Mouse (Mus musculus) spleen, postnatal 36 days (tissue): ENCODE data around the gene Fez1.

Experiments used
- DNase-seq, 2 experiments: peaks; one replicate each; pipeline ENCODE4 v3.0.0; 2022; ENCODE audit warnings: low spot score in 2 of 2, mixed read lengths in 1 of 2

The Fez1 gene

GRCm38 (mm10) chr9:36893413-36893990 is 71.8 kb downstream of the Fez1 start:
- DNase-seq = no peak

- no peak for DNase-seq
These were observed 72.6 kb downstream of the Fez1 start for GRCm38 (mm10) chr9:36894242-36894641.

GRCm38 (mm10) chr9:36895009-36895693 is 73.5 kb downstream of the Fez1 start:
- DNase-seq = no peak

- DNase-seq = no peak
These were observed 76.9 kb downstream of the Fez1 start for GRCm38 (mm10) chr9:36898560-36898959.

- DNase-seq = no peak
These were observed 78.8 kb downstream of the Fez1 start for GRCm38 (mm10) chr9:36900464-36900863.

- no peak for DNase-seq
These were observed 83.8 kb downstream of the Fez1 start for GRCm38 (mm10) chr9:36905452-36905851.

GRCm38 (mm10) chr9:36916362-36916761 is 94.7 kb downstream of the Fez1 start:
- DNase-seq = peak in 1 of 2 experiments; percentile 3

GRCm38 (mm10) chr9:36916915-36917314 is 95.3 kb downstream of the Fez1 start:
- no peak for DNase-seq

GRCm38 (mm10) chr9:36918582-36918981 is 96.9 kb downstream of the Fez1 start:
- no peak for DNase-seq

- no peak for DNase-seq
These were observed 97.8 kb downstream of the Fez1 start for GRCm38 (mm10) chr9:36919472-36919871.

- no peak for DNase-seq
These were observed 100.2 kb downstream of the Fez1 start for GRCm38 (mm10) chr9:36921718-36922415.

GRCm38 (mm10) chr9:36923753-36924152 is 102.1 kb downstream of the Fez1 start:
- DNase-seq = no peak
